Mouse (Mus musculus) neural tube, embryonic 13.5 days (tissue): ENCODE measurements at regions not wholly inside any gene's neighbourhood (a gene's known extent, or its start where the extent isn't known, plus 50 kb on each side); places are given as distances from the start of the nearest gene placed in this dataset.

Source experiments
- ATAC-seq: fragments of 200-750 bp; cut with Nextera tagmentation; 2 replicates; pipeline ENCODE4 v1.8.0; 2017; ENCODE audit warnings: low read depth, mild to moderate bottlenecking, moderate TSS enrichment, moderate library complexity
- H3K27ac ChIP-seq: fragments of 300-500 bp; sonication (generic); replicated peaks from 2 replicates; pipeline ENCODE4 v1.5.1; 2015; ENCODE audit warnings: moderate library complexity, mild to moderate bottlenecking, inconsistent platforms
- H3K27me3 ChIP-seq: fragments of 300-500 bp; sonication (generic); 2 replicates; pipeline ENCODE4 v1.6.1; 2015; ENCODE audit warnings: mild to moderate bottlenecking, inconsistent platforms
- H3K36me3 ChIP-seq: fragments of 300-500 bp; sonication (generic); 2 replicates; pipeline ENCODE4 v1.6.1; 2015; ENCODE audit warnings: mild to moderate bottlenecking, inconsistent platforms
- H3K4me1 ChIP-seq: fragments of 300-500 bp; sonication (generic); replicated peaks from 2 replicates; pipeline ENCODE4 v1.6.1; 2015; ENCODE audit warnings: inconsistent platforms
- H3K4me2 ChIP-seq: fragments of 300-500 bp; sonication (generic); 2 replicates; pipeline ENCODE4 v1.6.1; 2015; ENCODE audit warnings: inconsistent platforms, mild to moderate bottlenecking, moderate library complexity
- H3K4me3 ChIP-seq: fragments of 300-500 bp; sonication (generic); 2 replicates; pipeline ENCODE4 v1.5.1; 2015; ENCODE audit warnings: mild to moderate bottlenecking, inconsistent platforms
- H3K9ac ChIP-seq: fragments of 300-500 bp; sonication (generic); 2 replicates; pipeline ENCODE4 v1.6.1; 2015; ENCODE audit warnings: moderate library complexity, mild to moderate bottlenecking, inconsistent platforms
- H3K9me3 ChIP-seq: fragments of 300-500 bp; sonication (generic); 2 replicates; pipeline ENCODE4 v1.6.1; 2016; ENCODE audit warnings: inconsistent platforms
- WGBS: fragments of 180-500 bp; shearing (Covaris S2); methylation state at CpG from one replicate; pipeline ENCODE4 v1.1.7; 2015; 5-methylcytosine and 5-hydroxymethylcytosine counted together

- Histone ChIP-seq H3K4me3 (no peak overlapping the region), H3K36me3 (no peaks in the 10 kb centered on the region), H3K4me1 (peaks cover 12% of the 10 kb centered on the region), H3K27me3 (no peaks in the 10 kb centered on the region), H3K9me3 (0 out of 2 replicates have a peak, but pooled peaks cover 4% of the 10 kb centered on the region), H3K9ac (0 out of 2 replicates have a peak overlapping the region, but pooled peaks have one; percentile 5), H3K27ac (no peak overlapping the region), H3K4me2 (peak overlapping the region; percentile 20; the same call in 1 of the 2 replicates)
- ATAC-seq, result peak; percentile 72
- WGBS, result 41% methylated on average over 9 of the region's 9 CpGs
These were observed 66.0 kb upstream of the Fat4 start for GRCm38 (mm10) chr3:38820787-38821186.

DNA sequence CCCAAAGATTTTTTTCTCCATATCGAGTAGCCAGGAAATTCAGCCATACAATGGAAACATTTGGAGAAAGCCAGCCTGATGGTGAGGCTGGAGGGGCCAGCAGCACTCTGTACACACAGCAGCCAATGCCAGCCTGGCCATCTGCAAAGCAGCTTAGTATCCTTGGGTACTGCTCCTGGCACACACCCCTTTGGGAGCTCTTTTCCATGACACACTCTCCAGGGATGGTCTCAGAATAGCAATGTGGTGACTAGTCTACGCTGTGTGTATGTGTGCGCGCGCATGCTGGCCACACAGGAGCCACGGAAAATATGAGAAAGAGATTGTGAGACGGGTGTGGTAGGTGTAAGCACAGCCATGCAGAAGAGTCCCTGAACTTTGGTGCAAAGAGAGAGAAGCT is 66.4 kb upstream of the Fat4 start:
- WGBS, result 88% methylated on average over 7 of the region's 7 CpGs
- H3K27me3 ChIP-seq, result no peaks in the 10 kb centered on the region
- no peak overlapping the region for H3K4me3 ChIP-seq
- H3K9ac ChIP-seq, result no peak overlapping the region
- no peaks in the 10 kb centered on the region for H3K36me3 ChIP-seq
- peaks cover 12% of the 10 kb centered on the region for H3K4me1 ChIP-seq
- ATAC-seq, result peak; percentile 43; the same call in 1 of the 2 replicates
- H3K4me2 ChIP-seq, result no peak overlapping the region
- H3K27ac ChIP-seq, result no peak overlapping the region
- H3K9me3 ChIP-seq, result 0 out of 2 replicates have a peak, but pooled peaks cover 4% of the 10 kb centered on the region

- ATAC-seq, result no peak
- WGBS, result 62% methylated on average over 5 of the region's 5 CpGs
- H3K4me2 ChIP-seq, result no peak overlapping the region
- H3K27ac ChIP-seq, result no peak overlapping the region
- H3K27me3 ChIP-seq, result no peaks in the 10 kb centered on the region
- H3K4me1 ChIP-seq, result peaks cover 12% of the 10 kb centered on the region
- 0 out of 2 replicates have a peak, but pooled peaks cover 4% of the 10 kb centered on the region for H3K9me3 ChIP-seq
- no peak overlapping the region for H3K9ac ChIP-seq
- no peak overlapping the region for H3K4me3 ChIP-seq
- no peaks in the 10 kb centered on the region for H3K36me3 ChIP-seq
These were observed 69.1 kb upstream of the Fat4 start for GRCm38 (mm10) chr3:38817651-38818050.

DNA sequence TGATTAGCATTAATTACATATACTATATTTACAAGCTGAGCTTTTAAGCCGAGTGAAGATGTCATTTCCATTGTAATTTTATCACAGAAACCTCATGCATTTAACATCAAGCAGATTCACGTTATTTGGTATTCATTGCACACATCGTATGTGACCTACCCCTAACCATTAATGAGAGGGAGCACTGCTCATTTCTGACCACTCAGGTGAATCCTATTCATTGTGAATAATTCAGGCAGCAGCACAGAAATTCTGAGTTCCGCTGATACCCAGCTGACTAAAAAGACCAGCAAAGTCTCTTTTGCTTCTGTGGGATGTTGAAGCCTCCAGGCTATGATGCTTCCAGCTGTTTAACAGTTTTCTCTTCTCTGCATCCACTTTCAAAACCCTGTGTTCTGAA is 74.3 kb upstream of the Fat4 start:
- WGBS, result 52% methylated on average over 4 of the region's 4 CpGs
- no peak overlapping the region for H3K4me2 ChIP-seq
- H3K27me3 ChIP-seq, result no peaks in the 10 kb centered on the region
- ATAC-seq, result peak; percentile 63
- H3K27ac ChIP-seq, result no peak overlapping the region
- H3K9me3 ChIP-seq, result no peaks in the 10 kb centered on the region
- no peak overlapping the region for H3K9ac ChIP-seq
- H3K36me3 ChIP-seq, result no peaks in the 10 kb centered on the region
- H3K4me1 ChIP-seq, result no peaks in the 10 kb centered on the region; the same call in 1 of the 2 replicates
- H3K4me3 ChIP-seq, result no peak overlapping the region

DNA sequence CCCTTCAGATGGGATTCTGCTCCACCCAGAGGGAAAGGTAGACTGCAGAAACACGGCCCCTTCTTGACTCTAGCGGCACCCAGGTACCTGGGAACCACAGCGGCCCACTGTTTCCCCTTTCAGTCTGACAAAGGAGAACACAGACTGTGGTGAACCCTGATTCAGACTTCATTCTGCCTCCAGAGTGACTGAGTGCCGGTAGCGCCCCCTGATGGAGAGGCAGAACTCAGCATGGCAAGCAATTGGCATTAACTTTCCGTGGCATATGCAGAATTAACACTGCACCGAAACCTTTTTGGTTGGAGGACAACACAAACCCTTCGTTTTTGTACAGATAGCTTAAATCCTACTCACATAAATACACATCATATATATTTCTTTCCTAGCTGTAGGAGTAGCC is 75.1 kb upstream of the Fat4 start:
- Histone ChIP-seq H3K9ac (no peak overlapping the region), H3K27me3 (no peaks in the 10 kb centered on the region), H3K36me3 (no peaks in the 10 kb centered on the region), H3K27ac (no peak overlapping the region), H3K9me3 (no peaks in the 10 kb centered on the region), H3K4me2 (no peak overlapping the region), H3K4me3 (no peak overlapping the region), H3K4me1 (no peaks in the 10 kb centered on the region; the same call in 1 of the 2 replicates)
- 93% methylated on average over 8 of the region's 8 CpGs for WGBS
- ATAC-seq, result no peak

- 0 out of 2 replicates have a peak, but pooled peaks cover 4% of the 10 kb centered on the region for H3K4me1 ChIP-seq
- H3K36me3 ChIP-seq, result no peaks in the 10 kb centered on the region
- WGBS, result 75% methylated on average over 1 of the region's 1 CpGs
- no peak overlapping the region for H3K4me2 ChIP-seq
- H3K27me3 ChIP-seq, result no peaks in the 10 kb centered on the region
- H3K9ac ChIP-seq, result no peak overlapping the region
- H3K27ac ChIP-seq, result no peak overlapping the region
- no peaks in the 10 kb centered on the region for H3K9me3 ChIP-seq
- no peak overlapping the region for H3K4me3 ChIP-seq
- ATAC-seq, result no peak
These were observed 80.2 kb upstream of the Fat4 start for GRCm38 (mm10) chr3:38806469-38807055.

DNA sequence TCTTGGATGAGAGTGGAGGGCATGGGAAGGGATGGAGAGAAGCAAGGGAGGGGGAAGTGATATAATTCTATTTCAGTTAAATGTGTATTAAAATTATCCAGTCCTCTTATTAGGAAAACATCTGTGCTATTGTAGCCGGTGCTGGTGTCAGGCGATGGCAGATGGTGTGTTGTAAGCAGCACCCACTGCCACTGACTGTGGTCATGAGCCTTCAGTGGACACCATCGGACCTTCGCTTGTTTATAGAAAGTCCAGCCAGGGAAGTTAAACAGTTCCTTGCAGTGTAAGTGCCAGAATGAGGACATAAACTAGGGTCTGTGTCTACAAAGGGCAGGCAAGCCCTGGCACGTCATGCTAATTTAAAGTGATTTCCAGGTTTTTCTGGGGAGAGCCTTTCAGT is 80.7 kb upstream of the Fat4 start:
- H3K4me2 ChIP-seq, result no peak overlapping the region
- no peaks in the 10 kb centered on the region for H3K27me3 ChIP-seq
- H3K4me1 ChIP-seq, result 0 out of 2 replicates have a peak, but pooled peaks cover 4% of the 10 kb centered on the region
- no peaks in the 10 kb centered on the region for H3K9me3 ChIP-seq
- ATAC-seq, result no peak
- no peak overlapping the region for H3K27ac ChIP-seq
- 52% methylated on average over 5 of the region's 5 CpGs for WGBS
- H3K36me3 ChIP-seq, result no peaks in the 10 kb centered on the region
- no peak overlapping the region for H3K9ac ChIP-seq
- H3K4me3 ChIP-seq, result no peak overlapping the region

DNA sequence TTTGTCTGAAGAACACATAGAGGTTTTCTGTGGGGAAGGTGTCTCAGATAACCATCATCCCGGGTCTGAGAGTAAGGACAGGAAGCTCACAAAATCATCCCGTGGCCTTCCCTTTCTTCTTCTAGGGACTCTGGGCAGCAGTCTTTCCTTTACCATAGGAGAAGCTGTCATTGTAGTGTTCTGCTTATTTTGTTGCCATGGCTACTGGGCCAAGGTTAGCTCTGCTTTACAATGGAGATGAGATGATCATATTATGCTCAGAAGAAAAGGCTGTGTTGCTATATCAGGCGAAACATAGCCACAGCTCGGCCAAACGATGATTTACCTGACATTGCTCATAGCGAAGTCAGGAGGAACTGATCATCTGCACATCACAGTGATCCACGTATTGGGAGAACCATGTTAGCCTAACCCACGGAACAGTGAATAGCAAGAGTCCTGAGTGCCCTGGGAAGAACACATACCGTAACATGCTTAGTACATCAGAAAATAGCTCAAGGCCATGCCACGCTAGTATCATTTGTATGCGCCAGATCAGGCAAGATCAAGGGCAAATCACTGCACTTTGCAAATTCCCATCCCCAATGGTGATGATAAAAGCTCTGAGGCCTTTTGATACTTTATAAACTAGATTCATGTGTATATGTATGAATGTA is 91.0 kb upstream of the Fat4 start:
- 0 out of 2 replicates have a peak, but pooled peaks cover 10% of the 10 kb centered on the region for H3K4me1 ChIP-seq
- H3K4me3 ChIP-seq, result no peak overlapping the region
- H3K27me3 ChIP-seq, result no peaks in the 10 kb centered on the region
- no peaks in the 10 kb centered on the region for H3K9me3 ChIP-seq
- H3K36me3 ChIP-seq, result no peaks in the 10 kb centered on the region
- 77% methylated on average over 11 of the region's 11 CpGs for WGBS
- ATAC-seq, result no peak
- H3K4me2 ChIP-seq, result no peak overlapping the region
- no peak overlapping the region for H3K27ac ChIP-seq
- no peak overlapping the region for H3K9ac ChIP-seq

GRCm38 (mm10) chr3:38793221-38793620 is 93.5 kb upstream of the Fat4 start:
- no peak overlapping the region for H3K4me2 ChIP-seq
- H3K27ac ChIP-seq, result no peak overlapping the region
- no peaks in the 10 kb centered on the region for H3K9me3 ChIP-seq
- H3K9ac ChIP-seq, result no peak overlapping the region
- no peak overlapping the region for H3K4me3 ChIP-seq
- H3K27me3 ChIP-seq, result no peaks in the 10 kb centered on the region
- ATAC-seq, result no peak
- 91% methylated on average over 3 of the region's 3 CpGs for WGBS
- H3K4me1 ChIP-seq, result peaks cover 6% of the 10 kb centered on the region
- no peaks in the 10 kb centered on the region for H3K36me3 ChIP-seq

GRCm38 (mm10) chr3:38788751-38789150 is 98.0 kb upstream of the Fat4 start:
- H3K4me2 ChIP-seq, result no peak overlapping the region
- H3K4me1 ChIP-seq, result peaks cover 5% of the 10 kb centered on the region
- ATAC-seq, result peak; percentile 96
- H3K27me3 ChIP-seq, result no peaks in the 10 kb centered on the region
- H3K4me3 ChIP-seq, result no peak overlapping the region
- no peak overlapping the region for H3K27ac ChIP-seq
- no peak overlapping the region for H3K9ac ChIP-seq
- H3K36me3 ChIP-seq, result no peaks in the 10 kb centered on the region
- no peaks in the 10 kb centered on the region for H3K9me3 ChIP-seq
- 14% methylated on average over 2 of the region's 2 CpGs for WGBS

DNA sequence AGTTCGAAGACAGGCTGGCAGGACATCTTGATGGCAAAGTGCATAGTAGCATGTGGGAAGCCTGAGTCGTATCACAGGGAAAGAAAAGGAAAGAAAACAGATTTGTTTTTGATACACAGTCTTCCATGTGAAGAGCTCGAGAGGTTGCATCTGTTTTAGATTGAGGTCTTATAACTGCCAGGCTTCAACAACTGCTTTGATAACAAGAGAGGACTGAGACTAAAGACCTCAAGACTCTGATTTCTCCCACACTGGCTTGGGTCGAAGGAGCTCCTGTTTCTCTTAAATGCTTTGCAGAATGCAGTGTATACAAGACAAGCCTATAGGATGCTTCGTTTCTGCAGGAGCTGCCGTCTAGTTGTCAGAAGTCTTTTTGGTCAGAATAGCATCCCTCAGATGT is 103.0 kb upstream of the Fat4 start:
- H3K36me3 ChIP-seq, result no peaks in the 10 kb centered on the region
- no peaks in the 10 kb centered on the region for H3K9me3 ChIP-seq
- no peak overlapping the region for H3K4me3 ChIP-seq
- no peak for ATAC-seq
- no peaks in the 10 kb centered on the region for H3K27me3 ChIP-seq
- 85% methylated on average over 6 of the region's 6 CpGs for WGBS
- H3K4me2 ChIP-seq, result no peak overlapping the region
- no peak overlapping the region for H3K9ac ChIP-seq
- no peak overlapping the region for H3K27ac ChIP-seq
- H3K4me1 ChIP-seq, result peaks cover 3% of the 10 kb centered on the region

DNA sequence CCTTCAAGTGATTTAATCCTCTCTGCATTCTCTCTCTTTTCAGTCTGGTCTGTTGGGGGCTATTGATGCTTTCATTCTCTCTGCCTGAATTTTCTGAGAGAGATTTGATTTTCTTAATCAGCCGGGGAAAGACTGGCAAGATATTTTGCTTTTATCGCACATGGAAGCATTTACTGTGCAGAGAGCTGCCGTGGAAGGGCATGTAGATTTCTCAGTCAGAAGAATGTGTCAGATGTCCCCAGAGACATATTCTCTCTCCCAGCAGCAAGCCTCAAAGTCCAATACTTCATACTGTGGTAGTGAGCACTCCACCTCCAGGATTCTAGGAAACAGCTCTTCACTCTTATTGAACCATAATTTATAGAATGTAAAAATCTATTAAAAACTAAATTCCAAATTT is 103.7 kb upstream of the Fat4 start:
- Histone ChIP-seq H3K9ac (no peak overlapping the region), H3K9me3 (no peaks in the 10 kb centered on the region), H3K27me3 (no peaks in the 10 kb centered on the region), H3K4me2 (no peak overlapping the region), H3K27ac (no peak overlapping the region), H3K4me1 (no peaks in the 10 kb centered on the region), H3K36me3 (no peaks in the 10 kb centered on the region), H3K4me3 (no peak overlapping the region)
- 56% methylated on average over 3 of the region's 3 CpGs for WGBS
- ATAC-seq, result no peak
